Mouse (Mus musculus): ENCODE data around the gene Smpd2. TPM values are rescaled to one million over a fixed set of nuclear protein-coding genes. Genes with fewer than 3 reads are reported as not detected.

The Smpd2 gene
- polyA plus RNA-seq, 1 experiment = 121 TPM

- no peaks in the 10 kb centered on the region for H3K27me3 ChIP-seq (ENCODE audit: control insufficient read depth, insufficient read depth, low read length)
- H3K4me3 ChIP-seq (ENCODE audit: low read depth, low read length) = peak overlapping the region; percentile 71
- 5% methylated on average over 20 of the region's 20 CpGs for WGBS
- peaks cover 31% of the 10 kb centered on the region for H3K4me1 ChIP-seq (ENCODE audit: control insufficient read depth, insufficient read depth, insufficient read length, low read length)
- peak; percentile 48; the same call in 1 of the 2 replicates for TF ChIP-seq POLR2A (IDR thresholded peaks at IDR 0.05; ENCODE audit: low read depth, low read length)
- no peak for TF ChIP-seq CTCF (IDR thresholded peaks at IDR 0.05; ENCODE audit: extremely low read depth, insufficient read length, insufficient replicate concordance, low read depth, low read length)
- peaks cover 38% of the 10 kb centered on the region for H3K36me3 ChIP-seq (ENCODE audit: control insufficient read depth, insufficient read depth, low read length)
- H3K27ac ChIP-seq (ENCODE audit: insufficient read depth, low read depth, low read length) = peak overlapping the region; percentile 89
Observed at GRCm38 (mm10) chr10:41477278-41478181, 12.6 kb downstream of the Smpd2 start.

- Histone ChIP-seq H3K4me3 (ENCODE audit: low read depth, low read length) (peak overlapping the region; percentile 71), H3K27ac (ENCODE audit: insufficient read depth, low read depth, low read length) (peak overlapping the region; percentile 89), H3K36me3 (ENCODE audit: control insufficient read depth, insufficient read depth, low read length) (peaks cover 32% of the 10 kb centered on the region), H3K27me3 (ENCODE audit: control insufficient read depth, insufficient read depth, low read length) (no peaks in the 10 kb centered on the region), H3K4me1 (ENCODE audit: control insufficient read depth, insufficient read depth, insufficient read length, low read length) (peaks cover 31% of the 10 kb centered on the region)
- TF ChIP-seq CTCF (IDR thresholded peaks at IDR 0.05; ENCODE audit: extremely low read depth, insufficient read length, insufficient replicate concordance, low read depth, low read length) (no peak), POLR2A (IDR thresholded peaks at IDR 0.05; ENCODE audit: low read depth, low read length) (no peak)
- WGBS = 6% methylated on average over 9 of the region's 9 CpGs
Observed at GRCm38 (mm10) chr10:41477018-41477277, 13.2 kb downstream of the Smpd2 start.

GRCm38 (mm10) chr10:41476171-41477017 lies 13.8 kb downstream of the Smpd2 start, which contains the start of gene Mical1:
Mical1 (plus strand) TSS chr10:41476314.
- TF ChIP-seq POLR2A (IDR thresholded peaks at IDR 0.05; ENCODE audit: low read depth, low read length) = peak; percentile 71
- TF ChIP-seq CTCF (IDR thresholded peaks at IDR 0.05; ENCODE audit: extremely low read depth, insufficient read length, insufficient replicate concordance, low read depth, low read length) = no peak
- Histone ChIP-seq H3K27me3 (ENCODE audit: control insufficient read depth, insufficient read depth, low read length) (no peaks in the 10 kb centered on the region), H3K4me1 (ENCODE audit: control insufficient read depth, insufficient read depth, insufficient read length, low read length) (peaks cover 34% of the 10 kb centered on the region), H3K4me3 (ENCODE audit: low read depth, low read length) (peak within 1 kb of the TSS; percentile 71), H3K36me3 (ENCODE audit: control insufficient read depth, insufficient read depth, low read length) (peaks cover 27% of the 10 kb centered on the region), H3K27ac (ENCODE audit: insufficient read depth, low read depth, low read length) (peak within 1 kb of the TSS; percentile 97)
- WGBS = 1% methylated on average over 35 of the region's 35 CpGs

- TF ChIP-seq CTCF (IDR thresholded peaks at IDR 0.05; ENCODE audit: extremely low read depth, insufficient read length, insufficient replicate concordance, low read depth, low read length) (no peak), POLR2A (IDR thresholded peaks at IDR 0.05; ENCODE audit: low read depth, low read length) (no peak)
- Histone ChIP-seq H3K27ac (ENCODE audit: insufficient read depth, low read depth, low read length) (peak overlapping the region; percentile 97), H3K36me3 (ENCODE audit: control insufficient read depth, insufficient read depth, low read length) (peaks cover 16% of the 10 kb centered on the region), H3K4me1 (ENCODE audit: control insufficient read depth, insufficient read depth, insufficient read length, low read length) (peaks cover 36% of the 10 kb centered on the region), H3K27me3 (ENCODE audit: control insufficient read depth, insufficient read depth, low read length) (no peaks in the 10 kb centered on the region), H3K4me3 (ENCODE audit: low read depth, low read length) (no peak overlapping the region)
- WGBS = 15% methylated on average over 1 of the region's 1 CpGs
Observed at GRCm38 (mm10) chr10:41474981-41475391, 15.2 kb downstream of the Smpd2 start.

- peaks cover 37% of the 10 kb centered on the region for H3K4me1 ChIP-seq (ENCODE audit: control insufficient read depth, insufficient read depth, insufficient read length, low read length)
- TF ChIP-seq CTCF (IDR thresholded peaks at IDR 0.05; ENCODE audit: extremely low read depth, insufficient read length, insufficient replicate concordance, low read depth, low read length) = no peak
- TF ChIP-seq POLR2A (IDR thresholded peaks at IDR 0.05; ENCODE audit: low read depth, low read length) = no peak
- no peaks in the 10 kb centered on the region for H3K27me3 ChIP-seq (ENCODE audit: control insufficient read depth, insufficient read depth, low read length)
- WGBS = 12% methylated on average over 6 of the region's 6 CpGs
- peak overlapping the region; percentile 97 for H3K27ac ChIP-seq (ENCODE audit: insufficient read depth, low read depth, low read length)
- peaks cover 8% of the 10 kb centered on the region for H3K36me3 ChIP-seq (ENCODE audit: control insufficient read depth, insufficient read depth, low read length)
- H3K4me3 ChIP-seq (ENCODE audit: low read depth, low read length) = no peak overlapping the region
Observed at GRCm38 (mm10) chr10:41473782-41474468, 16.2 kb downstream of the Smpd2 start.

- no peak overlapping the region for H3K4me3 ChIP-seq (ENCODE audit: low read depth, low read length)
- no peak for TF ChIP-seq POLR2A (IDR thresholded peaks at IDR 0.05; ENCODE audit: low read depth, low read length)
- no peak for TF ChIP-seq CTCF (IDR thresholded peaks at IDR 0.05; ENCODE audit: extremely low read depth, insufficient read length, insufficient replicate concordance, low read depth, low read length)
- H3K27me3 ChIP-seq (ENCODE audit: control insufficient read depth, insufficient read depth, low read length) = no peaks in the 10 kb centered on the region
- no peaks in the 10 kb centered on the region for H3K36me3 ChIP-seq (ENCODE audit: control insufficient read depth, insufficient read depth, low read length)
- H3K27ac ChIP-seq (ENCODE audit: insufficient read depth, low read depth, low read length) = peak overlapping the region; percentile 97
- 41% methylated on average over 5 of the region's 5 CpGs for WGBS
- H3K4me1 ChIP-seq (ENCODE audit: control insufficient read depth, insufficient read depth, insufficient read length, low read length) = peaks cover 36% of the 10 kb centered on the region
Observed at GRCm38 (mm10) chr10:41472962-41473481, 17.1 kb downstream of the Smpd2 start.
